Mouse (Mus musculus): ENCODE measurements at regions not wholly inside any gene's neighbourhood (a gene's known extent, or its start where the extent isn't known, plus 50 kb on each side); places are given as distances from the start of the nearest gene placed in this dataset.

DNA sequence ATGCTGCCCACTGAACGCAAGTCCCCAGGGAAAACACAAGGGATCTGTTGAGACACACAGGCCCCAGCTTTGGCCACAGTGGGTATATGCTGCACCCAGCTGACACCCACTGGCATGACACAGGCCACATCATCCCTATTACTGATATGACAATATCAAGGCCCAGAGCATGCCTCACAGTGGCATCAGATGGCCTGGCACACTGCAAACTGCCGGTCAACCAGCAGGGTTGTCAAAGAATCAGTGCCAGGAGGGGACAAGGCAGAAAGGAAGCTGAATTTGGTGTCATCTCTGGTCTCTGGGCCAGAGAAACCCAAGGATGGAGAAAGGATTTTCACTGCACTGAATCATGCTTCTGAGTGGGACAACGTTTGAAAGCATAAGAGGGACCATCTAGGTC, 266.7 kb downstream of the Mroh4 start:
- no peak for TF ChIP-seq CTCF (conservative IDR thresholded peaks at IDR 0.05 in 1 of 2, IDR thresholded peaks at IDR 0.05 in 1 of 2; ENCODE audit: low read depth in 2 of 2, low read length in 2 of 2)
- no peak for TF ChIP-seq ELF1 (IDR thresholded peaks at IDR 0.05; ENCODE audit: low read depth, low read length)
- TF ChIP-seq ZKSCAN1 (IDR thresholded peaks at IDR 0.05; ENCODE audit: borderline replicate concordance, low read depth, low read length) = no peak
